Mouse (Mus musculus): ENCODE measurements around the gene U90926.

U90926 gene

DNA sequence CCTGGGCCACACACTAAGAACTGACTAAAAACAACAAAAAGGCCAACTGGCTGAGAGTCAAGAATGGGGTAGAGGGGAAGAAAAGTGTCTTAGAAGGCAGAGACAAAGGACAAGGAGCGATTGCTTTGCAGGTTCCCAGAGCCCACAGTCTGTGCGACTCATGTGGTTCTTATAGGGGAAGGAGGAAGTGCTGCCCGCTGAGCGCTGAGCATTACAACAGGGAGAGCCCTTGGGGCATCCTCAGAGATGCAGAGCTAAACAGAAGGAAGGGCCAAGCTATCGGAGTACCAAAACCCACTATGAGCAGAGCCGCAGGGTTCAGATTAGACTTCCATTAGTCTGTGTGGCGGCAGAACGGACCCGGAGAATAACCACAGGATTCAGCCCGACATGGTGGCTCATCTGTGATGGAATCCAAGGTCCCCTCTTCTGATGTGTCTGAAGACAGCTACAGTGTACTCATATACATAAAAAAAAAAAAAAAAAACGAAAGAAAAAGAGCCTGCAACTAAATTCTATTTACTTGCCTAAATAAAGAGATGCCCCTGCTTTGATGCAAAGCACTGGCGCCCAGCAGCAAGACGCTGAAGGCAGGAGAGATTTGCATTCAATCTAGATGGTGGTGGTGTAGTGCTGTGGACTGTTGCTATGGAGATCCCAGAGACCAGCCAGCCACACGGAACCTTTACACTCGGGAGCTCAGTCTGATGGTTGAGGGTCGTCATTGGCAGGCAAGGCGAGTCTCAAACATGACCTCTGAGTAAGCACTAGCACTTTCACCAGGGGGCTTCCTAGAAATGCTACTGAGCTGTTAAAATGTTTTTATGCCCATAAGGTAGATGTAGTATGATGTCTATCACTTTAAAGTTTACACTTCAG is 3.9 kb upstream of the U90926 start:
- DNase-seq (ENCODE audit: low spot score): no peak

DNA sequence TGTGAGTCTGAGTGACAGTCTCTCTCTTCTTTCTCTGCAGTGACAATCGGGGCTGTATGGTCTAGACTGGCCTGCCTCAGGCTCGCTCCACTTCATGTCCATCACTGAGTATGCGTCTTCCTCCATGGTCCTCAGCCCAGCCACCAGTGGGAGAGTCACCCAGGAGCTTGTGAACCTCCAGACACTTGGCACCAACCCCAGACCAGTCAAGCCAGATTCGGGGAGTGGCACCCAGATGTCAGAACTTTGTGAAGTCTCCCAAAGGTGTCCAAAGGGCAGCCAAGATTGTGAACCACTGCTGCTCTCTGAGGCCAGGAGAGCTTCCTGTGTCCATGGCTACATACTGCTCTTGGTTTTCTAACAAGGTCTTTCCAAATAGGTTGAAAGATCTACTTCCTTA is 3.0 kb downstream of the U90926 start:
- DNase-seq (ENCODE audit: low spot score): no peak

DNA sequence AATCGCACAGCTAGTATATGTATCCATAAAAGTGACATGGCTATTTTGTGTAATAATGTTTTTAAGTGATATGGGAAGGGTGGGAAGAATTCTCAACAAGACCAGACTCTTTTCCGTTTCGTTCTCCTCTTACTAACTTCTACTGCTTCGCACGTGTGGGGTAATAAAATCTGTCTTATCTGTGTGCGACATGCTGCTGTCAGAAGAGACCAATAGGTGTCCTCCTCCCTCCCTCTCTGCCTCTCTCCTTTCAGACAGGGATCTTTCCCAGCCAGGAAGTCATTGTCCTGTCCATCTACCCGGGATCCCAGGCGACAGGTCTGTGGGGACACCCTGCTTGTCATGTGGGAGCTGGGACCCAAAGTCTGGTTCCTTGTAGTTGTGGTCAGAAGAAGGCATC is 5.0 kb downstream of the U90926 start:
- no peak for DNase-seq (ENCODE audit: low spot score)

DNA sequence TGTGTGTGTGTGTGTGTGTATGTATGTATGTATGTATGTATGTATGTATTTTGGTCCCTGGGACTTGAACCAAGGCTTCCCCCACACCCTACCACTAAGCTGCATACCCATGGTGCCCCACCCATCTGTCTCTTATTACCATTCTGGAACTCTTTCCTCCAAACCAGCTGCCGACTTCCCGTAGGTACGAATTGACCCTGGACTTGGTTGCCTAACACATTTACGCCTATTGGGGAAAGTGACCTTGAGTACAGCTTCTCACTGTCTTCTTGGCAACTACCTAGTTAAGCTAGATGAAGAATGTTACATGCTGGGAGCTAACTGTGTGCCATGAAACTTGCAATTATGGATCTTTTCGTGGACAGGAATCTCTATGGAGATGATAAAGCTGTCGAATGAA is 9.1 kb downstream of the U90926 start:
- DNase-seq (ENCODE audit: low spot score): no peak

DNA sequence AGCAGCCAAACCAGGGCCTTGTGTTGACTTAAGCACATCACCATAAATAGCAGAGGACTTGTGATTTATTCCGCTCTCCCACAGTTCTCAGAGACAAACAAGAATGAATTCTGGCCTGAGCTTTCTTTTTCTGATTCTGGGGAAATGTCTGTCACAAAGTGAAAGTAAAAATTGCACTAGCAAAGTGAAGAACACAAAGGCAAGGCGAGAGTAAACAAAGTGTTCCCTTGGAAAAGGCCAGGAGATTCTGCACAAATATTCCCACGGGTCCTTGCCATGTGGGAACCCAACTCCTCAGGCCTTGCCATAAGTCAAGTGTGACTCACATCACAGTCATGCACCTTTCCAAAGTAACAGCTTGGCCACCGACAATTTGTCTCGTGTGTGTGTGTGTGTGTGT is 9.5 kb downstream of the U90926 start:
- DNase-seq (ENCODE audit: low spot score): no peak

DNA sequence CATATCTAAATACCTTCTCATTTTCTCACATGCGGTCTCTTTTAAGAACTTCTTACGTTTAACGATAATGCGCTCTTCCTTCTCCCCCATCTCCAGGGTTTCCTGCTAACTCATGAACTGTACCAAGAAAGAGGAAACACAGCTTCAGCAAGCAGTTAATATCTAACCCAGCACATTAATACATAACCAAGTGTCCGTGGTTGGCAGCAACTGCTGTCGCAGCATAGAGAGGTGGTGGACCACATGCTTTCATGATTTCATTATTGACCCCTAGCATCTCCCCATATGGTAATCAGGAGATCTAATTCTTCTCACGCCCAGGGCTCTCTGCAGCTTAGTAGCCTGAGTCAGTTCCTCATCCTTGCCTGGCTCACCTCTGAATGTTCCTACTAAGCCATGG is 10.0 kb downstream of the U90926 start:
- no peak for DNase-seq (ENCODE audit: low spot score)

DNA sequence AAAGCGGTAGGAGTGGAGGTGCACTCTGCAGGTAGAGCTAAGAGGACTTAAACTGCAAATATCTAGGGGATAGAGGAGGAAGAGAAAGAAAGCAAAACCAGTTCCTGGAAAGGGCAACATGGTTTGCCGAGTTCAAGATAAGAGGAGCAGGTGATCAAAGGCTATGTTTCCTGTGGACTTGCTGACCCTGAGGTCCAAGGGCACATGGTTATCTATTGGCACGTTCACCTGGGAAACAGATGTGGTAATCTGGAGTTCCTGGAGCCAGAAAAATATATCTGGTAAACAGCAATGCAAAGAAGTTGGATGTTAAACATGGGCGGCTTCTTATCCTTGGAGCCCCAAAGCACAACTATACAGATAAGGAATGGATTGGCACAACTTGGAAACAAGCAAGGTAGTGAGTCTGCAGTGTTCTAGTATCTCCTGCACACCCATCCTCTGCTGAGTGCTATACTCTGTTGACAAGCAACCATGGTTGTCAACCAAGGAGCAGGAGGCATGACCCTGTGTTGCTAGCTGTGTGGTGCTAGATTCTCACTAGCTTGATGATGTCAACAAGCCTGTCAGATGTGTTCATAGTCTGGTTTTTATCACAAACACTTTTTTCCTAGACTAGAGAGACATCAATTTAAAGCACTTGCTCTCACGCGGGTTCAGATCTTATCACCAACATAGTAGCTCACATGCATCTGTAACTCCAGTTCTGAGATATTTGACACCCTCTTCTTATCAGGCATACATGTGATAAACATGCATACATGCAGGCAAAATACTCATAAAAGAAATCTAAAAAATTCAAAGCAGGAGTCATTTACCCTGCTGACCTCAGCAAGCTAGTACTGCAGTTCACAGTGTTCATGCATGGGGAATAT is 10.8 kb downstream of the U90926 start:
- no peak for DNase-seq (ENCODE audit: low spot score)

DNA sequence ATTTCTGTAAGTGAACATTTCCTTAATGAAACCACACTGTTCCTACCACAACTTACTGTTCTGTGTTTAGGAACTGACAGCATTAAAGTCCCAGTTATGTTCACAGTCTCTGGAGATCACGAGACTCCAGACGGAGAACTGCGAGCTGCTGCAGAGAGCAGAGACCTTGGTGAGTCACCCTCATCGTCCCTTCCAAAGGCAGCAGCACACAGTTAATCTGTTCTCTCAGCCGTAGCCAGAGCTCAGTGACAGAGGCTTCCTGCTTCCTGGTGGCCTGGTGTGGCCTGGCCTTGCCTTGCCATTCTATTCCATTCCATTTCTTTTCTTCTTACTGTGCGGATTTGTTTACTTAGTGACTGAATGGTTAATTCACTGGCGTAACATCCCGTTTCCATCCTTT is 16.9 kb downstream of the U90926 start:
- DNase-seq (ENCODE audit: low spot score): no peak

DNA sequence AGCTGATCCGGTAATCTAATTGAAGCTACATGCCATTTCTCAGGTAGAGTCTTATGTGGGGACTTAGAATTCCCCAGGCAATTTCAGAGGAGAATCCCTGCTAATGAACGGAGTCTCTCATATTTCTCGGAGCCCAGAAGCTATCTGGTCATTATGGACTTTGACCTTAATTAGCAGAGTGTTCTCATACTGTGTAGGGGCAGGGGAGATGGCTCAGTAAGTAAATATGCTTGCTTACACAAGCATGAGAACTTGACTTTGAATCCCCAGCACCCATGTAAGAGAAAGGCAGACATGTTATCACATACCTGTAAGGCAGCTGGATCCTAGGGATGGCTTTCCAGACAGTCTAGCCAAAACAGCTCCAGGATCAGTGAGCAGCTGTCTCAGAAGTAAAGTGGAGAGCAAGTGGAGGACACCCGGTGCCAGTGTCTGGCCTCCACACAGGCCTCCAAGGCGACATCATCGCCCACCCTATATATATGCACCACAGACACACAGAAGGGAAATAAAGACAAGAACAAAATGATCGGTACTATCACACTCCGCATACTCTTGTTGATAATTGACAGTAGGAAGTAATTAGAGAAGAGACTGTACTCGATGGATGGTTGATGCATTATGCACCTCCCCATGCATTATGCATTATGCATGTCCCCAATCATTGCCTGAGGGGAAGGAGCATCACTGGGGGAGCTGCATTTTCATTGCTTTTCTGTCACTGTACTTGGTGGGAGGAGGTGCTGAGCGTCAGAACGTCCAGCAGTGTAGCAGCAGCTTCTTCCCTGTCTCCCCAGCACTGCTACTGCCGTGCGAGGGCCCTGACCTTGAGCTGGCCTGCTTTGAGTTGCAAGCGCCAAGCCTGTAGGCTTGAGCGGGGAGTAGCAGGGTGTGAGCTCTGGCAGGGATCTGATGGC is 18.1 kb downstream of the U90926 start:
- DNase-seq (ENCODE audit: low spot score): no peak

DNA sequence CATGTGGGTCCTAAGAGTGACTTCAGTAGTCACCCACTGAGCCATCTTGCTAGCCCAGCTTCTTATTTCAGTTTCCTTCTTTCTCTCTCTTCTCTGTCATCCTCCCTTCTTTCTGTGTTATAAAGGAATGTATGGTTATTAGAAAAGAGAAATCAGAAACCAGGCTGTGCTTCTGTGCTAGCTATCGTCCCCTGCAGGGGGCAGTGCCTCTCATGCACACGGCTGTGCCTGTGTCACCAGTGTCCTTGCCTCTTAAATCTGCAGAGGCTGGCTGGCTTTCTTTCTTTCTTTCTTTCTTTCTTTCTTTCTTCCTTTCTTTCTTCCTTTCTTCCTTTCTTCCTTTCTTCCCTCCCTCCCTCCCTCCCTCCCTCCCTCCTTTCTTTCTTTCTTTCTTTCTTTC is 19.5 kb downstream of the U90926 start:
- peak; percentile 34 for DNase-seq (ENCODE audit: low spot score)

DNA sequence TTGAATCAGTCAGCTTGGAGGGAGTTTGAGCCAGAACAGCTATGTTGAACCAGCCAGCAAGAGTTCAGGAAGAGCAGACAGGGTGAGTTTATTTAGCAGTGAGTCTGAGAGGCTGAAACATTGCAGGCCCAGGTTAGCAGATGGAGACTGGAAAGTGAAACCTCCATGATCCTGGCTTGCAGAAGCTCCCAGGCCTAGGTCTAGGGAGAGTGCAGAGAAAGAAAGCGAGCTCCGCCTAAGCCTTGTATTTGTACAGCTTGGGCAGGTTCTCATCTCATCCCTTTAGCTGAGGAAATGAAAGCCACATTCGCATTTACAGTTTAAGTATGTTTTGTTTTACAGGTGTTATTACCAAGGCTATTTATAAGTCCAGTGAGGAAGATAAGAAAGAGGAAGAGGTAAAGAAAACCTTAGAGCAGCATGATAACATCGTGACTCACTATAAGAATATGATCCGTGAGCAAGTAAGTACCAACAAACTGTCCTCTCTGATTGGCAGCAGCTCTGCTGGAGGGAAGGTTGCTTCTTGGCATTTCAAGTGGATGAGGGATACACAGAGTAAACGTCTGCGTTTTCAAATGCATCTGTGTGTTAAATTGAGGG is 26.2 kb downstream of the U90926 start:
- no peak for DNase-seq (ENCODE audit: low spot score)

DNA sequence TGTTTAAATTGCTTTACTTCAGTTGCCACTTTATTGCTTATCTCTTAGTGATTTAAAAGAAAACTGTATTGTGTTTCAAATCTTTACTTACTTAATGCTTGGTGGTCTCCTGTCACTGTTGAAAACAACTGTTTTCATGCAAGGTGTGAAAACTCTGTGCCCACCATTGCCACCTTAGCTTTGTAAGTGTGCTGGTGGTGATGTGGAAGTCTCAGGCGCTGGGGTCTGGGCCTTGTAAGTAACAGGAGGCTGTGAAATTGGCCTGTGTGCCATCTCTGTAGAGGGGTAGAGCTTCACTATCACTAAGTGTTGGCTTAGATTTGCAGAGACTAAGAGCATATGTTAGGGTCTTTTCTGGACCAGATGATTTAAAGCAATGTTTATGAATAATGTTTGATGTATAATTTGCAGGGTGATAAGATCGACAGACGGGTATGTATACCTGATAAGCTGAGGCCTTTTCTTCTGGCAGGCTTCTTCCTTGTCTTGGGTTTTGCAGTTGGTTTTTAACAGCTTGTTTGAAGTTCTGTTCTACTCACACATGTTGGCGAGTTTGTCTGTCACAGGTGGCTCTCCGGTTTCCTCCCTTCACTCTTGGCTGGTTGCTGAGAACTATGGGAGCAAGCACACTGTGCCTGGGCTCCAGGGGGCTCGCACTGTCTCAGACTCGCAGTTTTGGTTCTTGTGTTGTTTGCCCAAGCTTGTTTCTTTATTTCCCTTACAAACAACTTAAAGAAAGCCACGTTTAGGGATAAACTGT is 32.0 kb downstream of the U90926 start:
- DNase-seq (ENCODE audit: low spot score): no peak

DNA sequence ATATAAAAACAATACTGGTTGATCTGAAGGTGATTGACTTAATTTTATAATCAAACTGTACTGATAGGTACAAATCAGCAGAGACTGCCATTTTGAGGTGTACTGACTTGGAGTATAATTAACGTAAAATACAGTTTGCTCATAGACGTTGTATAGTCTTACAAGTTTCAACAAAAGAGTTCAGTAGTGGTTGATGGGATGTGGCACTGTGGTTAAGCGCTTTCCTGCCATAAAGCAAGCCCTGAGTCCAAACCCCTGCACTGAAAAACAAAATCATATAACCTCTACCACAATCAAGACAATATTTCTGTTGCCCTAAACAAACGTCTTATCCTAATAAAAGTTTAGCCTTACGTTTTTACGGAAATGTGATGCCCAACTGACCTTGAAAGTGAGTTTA is 49.2 kb downstream of the U90926 start:
- DNase-seq (ENCODE audit: low spot score): no peak
